Mouse (Mus musculus) right cerebral cortex, postnatal 14 days (tissue): ENCODE results near the gene Btbd35f20.
"Not testable (repeated sequence)": the region's sequence is repeated elsewhere in the genome, so short reads cannot be mapped to it uniquely, and the experiment has no call there.

Source experiments
- DNase-seq: peaks from one replicate; pipeline ENCODE4 v3.0.0; 2022

The Btbd35f20 gene

GRCm38 (mm10) chrX:4291145-4291544 lies at the start of gene Btbd35f20:
TSS of gene Btbd35f20 (minus strand) at chrX:4291245.
- not testable (repeated sequence) for DNase-seq
